Mouse (Mus musculus) large intestine, adult 2 months (tissue): Measurements from ENCODE around the gene Ahdc1. TPM values are rescaled to one million over a fixed set of nuclear protein-coding genes. Genes with fewer than 3 reads are reported as not detected.
"Not testable (repeated sequence)": the region's sequence is repeated elsewhere in the genome, so short reads cannot be mapped to it uniquely, and the experiment has no call there.

Experiments
- DNase-seq: peaks from one replicate; pipeline ENCODE4 v3.0.0-alpha.2; 2012; ENCODE audit warnings: low read depth, low spot score
- WGBS: fragments of 180-500 bp; shearing (Covaris S2); methylation state at CpG from one replicate; pipeline ENCODE4 v1.1.7; 2018; 5-methylcytosine and 5-hydroxymethylcytosine counted together
- polyA plus RNA-seq: library from polyadenylated mRNA; depleted of rRNA; stranded (reverse); fragments of >200 nt; gene quantifications from 2 replicates; pipeline ENCODE4 v1.2.3, GENCODE M21; 2012

The Ahdc1 gene
- polyA plus RNA-seq, 1 experiment: 9.5 TPM

- no peak for DNase-seq
- WGBS: 19% methylated on average over 9 of the region's 9 CpGs
Measured at GRCm38 (mm10) chr4:133089319-133089718, 78.3 kb downstream of the Ahdc1 start.

- 62% methylated on average over 4 of the region's 4 CpGs for WGBS
- no peak for DNase-seq
Measured at GRCm38 (mm10) chr4:133089802-133090201, 78.7 kb downstream of the Ahdc1 start.

- WGBS: 49% methylated on average over 8 of the region's 8 CpGs
- DNase-seq: no peak
Measured at GRCm38 (mm10) chr4:133090276-133090719, 79.2 kb downstream of the Ahdc1 start.

GRCm38 (mm10) chr4:133090720-133091458, 79.8 kb downstream of the Ahdc1 start:
- 47% methylated on average over 18 of the region's 18 CpGs for WGBS
- no peak for DNase-seq

GRCm38 (mm10) chr4:133091459-133091785, 80.4 kb downstream of the Ahdc1 start:
- WGBS: 77% methylated on average over 4 of the region's 4 CpGs

GRCm38 (mm10) chr4:133092453-133092901, 81.4 kb downstream of the Ahdc1 start:
- 21% methylated on average over 18 of the region's 18 CpGs for WGBS
- DNase-seq: no peak

More at GRCm38 (mm10) chr4:133091459-133091785, 80.4 kb downstream of the Ahdc1 start:
- DNase-seq: no peak

- DNase-seq: no peak
- WGBS: 73% methylated on average over 6 of the region's 6 CpGs
Measured at GRCm38 (mm10) chr4:133093056-133093455, 82.0 kb downstream of the Ahdc1 start.

GRCm38 (mm10) chr4:133093481-133094033, 82.5 kb downstream of the Ahdc1 start:
- no peak for DNase-seq
- WGBS: 50% methylated on average over 6 of the region's 6 CpGs

GRCm38 (mm10) chr4:133094255-133094654, 83.2 kb downstream of the Ahdc1 start:
- DNase-seq: no peak
- 67% methylated on average over 1 of the region's 1 CpGs for WGBS

GRCm38 (mm10) chr4:133094936-133095733, 84.1 kb downstream of the Ahdc1 start:
- WGBS: 32% methylated on average over 16 of the region's 16 CpGs
- no peak for DNase-seq

GRCm38 (mm10) chr4:133095734-133096065, 84.6 kb downstream of the Ahdc1 start:
- DNase-seq: not testable (repeated sequence)
- 14% methylated on average over 3 of the region's 3 CpGs for WGBS

GRCm38 (mm10) chr4:133096671-133097070, 85.6 kb downstream of the Ahdc1 start:
- DNase-seq: not testable (repeated sequence)
- WGBS: under 1% methylated on average over 16 of the region's 26 CpGs

GRCm38 (mm10) chr4:133101751-133102150, 90.7 kb downstream of the Ahdc1 start:
- DNase-seq: no peak
- 45% methylated on average over 9 of the region's 9 CpGs for WGBS

- WGBS: 18% methylated on average over 15 of the region's 16 CpGs
- DNase-seq: no peak
Measured at GRCm38 (mm10) chr4:133103525-133104193, 92.6 kb downstream of the Ahdc1 start.

- DNase-seq: no peak
- WGBS: 20% methylated on average over 10 of the region's 10 CpGs
Measured at GRCm38 (mm10) chr4:133104194-133104569, 93.1 kb downstream of the Ahdc1 start.

- 95% methylated on average over 7 of the region's 7 CpGs for WGBS
- no peak for DNase-seq
Measured at GRCm38 (mm10) chr4:133106691-133107090, 95.6 kb downstream of the Ahdc1 start.

GRCm38 (mm10) chr4:133107788-133108281, 96.8 kb downstream of the Ahdc1 start:
- no peak for DNase-seq
- 33% methylated on average over 13 of the region's 13 CpGs for WGBS

- DNase-seq: no peak
Measured at GRCm38 (mm10) chr4:133108481-133109334, 97.6 kb downstream of the Ahdc1 start.

GRCm38 (mm10) chr4:133109335-133109801, 98.3 kb downstream of the Ahdc1 start:
- no peak for DNase-seq
- WGBS: 84% methylated on average over 5 of the region's 5 CpGs

More at GRCm38 (mm10) chr4:133108481-133109334, 97.6 kb downstream of the Ahdc1 start:
- 58% methylated on average over 13 of the region's 13 CpGs for WGBS
